Mouse (Mus musculus): Measurements from ENCODE around the gene Fubp1. TPM values are rescaled to one million over a fixed set of nuclear protein-coding genes. Genes with fewer than 3 reads are reported as not detected.

Gene Fubp1
- polyA plus RNA-seq, 1 experiment from 2014 or later, result 300 TPM

GRCm38 (mm10) chr3:152231333-152232100 lies 21.3 kb downstream of the Fubp1 start:
- no peak for DNase-seq
- H3K36me3 ChIP-seq (ENCODE audit: insufficient read depth), result peaks cover 87% of the 10 kb centered on the region
- no peak for TF ChIP-seq CTCF (IDR thresholded peaks at IDR 0.05; ENCODE audit: low read depth)
- no peaks in the 10 kb centered on the region for H3K4me1 ChIP-seq (ENCODE audit: insufficient read depth)
- no peak overlapping the region for H3K4me2 ChIP-seq
- no peak overlapping the region for H3K9ac ChIP-seq
- no peaks in the 10 kb centered on the region for H3K27me3 ChIP-seq (ENCODE audit: insufficient read depth, low read length)
- no peak overlapping the region for H3K4me3 ChIP-seq (ENCODE audit: low read depth, low read length)
- ATAC-seq (ENCODE audit: insufficient read depth), result no peak
- 52% methylated on average over 6 of the region's 6 CpGs for WGBS
- H3K9me3 ChIP-seq (ENCODE audit: low read depth, low read length), result no peaks in the 10 kb centered on the region
- no peak overlapping the region for H3K27ac ChIP-seq (ENCODE audit: low read depth)

DNA sequence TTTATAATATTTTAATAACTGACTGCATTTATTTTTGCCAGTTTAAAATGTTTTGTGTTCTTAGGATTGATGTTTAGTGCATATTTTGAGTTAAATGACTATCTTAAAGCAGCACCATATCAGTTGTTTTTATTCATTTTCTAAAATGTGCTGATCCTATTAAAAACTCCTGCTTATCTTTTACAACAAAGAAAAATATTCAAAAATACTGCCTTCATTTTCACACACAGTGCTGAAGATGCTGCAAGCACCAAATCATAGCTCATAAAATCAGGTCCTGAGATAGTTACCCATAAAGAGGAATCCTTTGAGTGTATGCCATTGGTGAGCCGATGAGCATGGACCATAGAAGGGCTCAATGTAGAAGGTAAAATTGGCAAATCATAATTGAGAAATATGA lies 25.0 kb downstream of the Fubp1 start:
- H3K27me3 ChIP-seq (ENCODE audit: insufficient read depth, low read length), result no peaks in the 10 kb centered on the region
- no peaks in the 10 kb centered on the region for H3K9me3 ChIP-seq (ENCODE audit: low read depth, low read length)
- H3K4me2 ChIP-seq, result no peak overlapping the region
- no peak for DNase-seq
- ATAC-seq (ENCODE audit: insufficient read depth), result no peak
- no peak for TF ChIP-seq CTCF (IDR thresholded peaks at IDR 0.05; ENCODE audit: low read depth)
- WGBS, result 81% methylated on average over 1 of the region's 1 CpGs
- no peak overlapping the region for H3K9ac ChIP-seq
- H3K36me3 ChIP-seq (ENCODE audit: insufficient read depth), result peaks cover 76% of the 10 kb centered on the region
- H3K4me1 ChIP-seq (ENCODE audit: insufficient read depth), result no peaks in the 10 kb centered on the region
- no peak overlapping the region for H3K4me3 ChIP-seq (ENCODE audit: low read depth, low read length)
- H3K27ac ChIP-seq (ENCODE audit: low read depth), result no peak overlapping the region

- Histone ChIP-seq H3K27me3 (ENCODE audit: insufficient read depth, low read length) (no peaks in the 10 kb centered on the region), H3K36me3 (ENCODE audit: insufficient read depth) (peaks cover 70% of the 10 kb centered on the region), H3K9me3 (ENCODE audit: low read depth, low read length) (no peaks in the 10 kb centered on the region), H3K4me2 (no peak overlapping the region), H3K27ac (ENCODE audit: low read depth) (no peak overlapping the region), H3K9ac (no peak overlapping the region), H3K4me3 (ENCODE audit: low read depth, low read length) (no peak overlapping the region), H3K4me1 (ENCODE audit: insufficient read depth) (no peaks in the 10 kb centered on the region)
- TF ChIP-seq CTCF (IDR thresholded peaks at IDR 0.05; ENCODE audit: low read depth), result no peak
- no peak for DNase-seq
- WGBS, result 89% methylated on average over 1 of the region's 1 CpGs
- ATAC-seq (ENCODE audit: insufficient read depth), result no peak
These were observed 25.6 kb downstream of the Fubp1 start for GRCm38 (mm10) chr3:152235805-152236204.

- WGBS, result 51% methylated on average over 2 of the region's 2 CpGs
- H3K4me1 ChIP-seq (ENCODE audit: insufficient read depth), result no peaks in the 10 kb centered on the region
- no peaks in the 10 kb centered on the region for H3K27me3 ChIP-seq (ENCODE audit: insufficient read depth, low read length)
- TF ChIP-seq CTCF (IDR thresholded peaks at IDR 0.05; ENCODE audit: low read depth), result 0 out of 2 replicates have a peak, but pooled peaks have one; percentile 7
- no peak overlapping the region for H3K9ac ChIP-seq
- H3K27ac ChIP-seq (ENCODE audit: low read depth), result no peak overlapping the region
- no peaks in the 10 kb centered on the region for H3K9me3 ChIP-seq (ENCODE audit: low read depth, low read length)
- ATAC-seq (ENCODE audit: insufficient read depth) (peak; percentile 32; the same call in 1 of the 2 replicates), DNase-seq (peak; percentile 70)
- H3K36me3 ChIP-seq (ENCODE audit: insufficient read depth), result peaks cover 66% of the 10 kb centered on the region
- no peak overlapping the region for H3K4me2 ChIP-seq
- no peak overlapping the region for H3K4me3 ChIP-seq (ENCODE audit: low read depth, low read length)
These were observed 28.6 kb downstream of the Fubp1 start for GRCm38 (mm10) chr3:152238836-152239235.

DNA sequence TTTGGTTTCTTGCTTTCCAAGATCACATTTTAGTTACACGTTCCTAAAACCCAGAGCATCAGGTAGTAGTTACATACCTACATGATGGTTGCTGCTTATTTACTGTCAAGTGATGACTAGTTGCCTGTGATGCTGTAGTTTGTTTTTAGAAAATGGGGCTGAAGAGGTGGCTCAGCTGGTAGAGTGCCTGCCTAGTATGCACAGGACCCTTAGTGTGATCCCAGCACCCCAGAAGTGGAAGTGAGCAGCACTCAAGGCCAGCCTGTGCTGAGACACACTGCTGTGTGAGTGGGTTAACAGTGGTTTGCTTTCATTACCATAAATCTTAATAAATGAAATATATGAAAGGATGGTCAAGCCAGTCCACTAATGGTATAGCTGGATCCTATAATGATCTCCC lies 29.4 kb downstream of the Fubp1 start:
- Histone ChIP-seq H3K27ac (ENCODE audit: low read depth) (no peak overlapping the region), H3K4me1 (ENCODE audit: insufficient read depth) (no peaks in the 10 kb centered on the region), H3K9me3 (ENCODE audit: low read depth, low read length) (no peaks in the 10 kb centered on the region), H3K36me3 (ENCODE audit: insufficient read depth) (peaks cover 59% of the 10 kb centered on the region), H3K4me3 (ENCODE audit: low read depth, low read length) (no peak overlapping the region), H3K9ac (no peak overlapping the region), H3K4me2 (no peak overlapping the region), H3K27me3 (ENCODE audit: insufficient read depth, low read length) (no peaks in the 10 kb centered on the region)
- DNase-seq, result no peak
- no peak for TF ChIP-seq CTCF (IDR thresholded peaks at IDR 0.05; ENCODE audit: low read depth)
- 93% methylated on average over 1 of the region's 1 CpGs for WGBS
- peak; percentile 18; the same call in 1 of the 2 replicates for ATAC-seq (ENCODE audit: insufficient read depth)

DNA sequence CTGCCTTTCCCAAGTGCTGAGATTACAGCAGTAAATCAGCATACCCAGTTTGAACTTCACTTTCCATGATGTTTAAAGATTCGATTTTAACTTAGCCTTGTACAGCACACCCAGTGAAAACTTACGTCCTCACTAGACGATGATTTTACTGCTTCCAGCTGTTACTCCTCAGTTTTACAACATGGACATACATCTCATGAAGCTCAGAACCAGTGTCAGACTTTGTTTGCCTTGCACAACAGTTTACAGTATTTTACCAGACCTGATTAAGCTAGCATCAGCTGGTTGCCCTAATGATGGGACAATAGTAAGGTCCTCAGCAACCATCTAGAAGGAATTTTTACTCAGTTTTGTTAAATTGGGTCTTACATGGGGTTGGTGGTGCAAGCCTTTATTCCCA lies 30.9 kb downstream of the Fubp1 start:
- no peak overlapping the region for H3K9ac ChIP-seq
- H3K9me3 ChIP-seq (ENCODE audit: low read depth, low read length), result no peaks in the 10 kb centered on the region
- no peaks in the 10 kb centered on the region for H3K27me3 ChIP-seq (ENCODE audit: insufficient read depth, low read length)
- no peak overlapping the region for H3K4me3 ChIP-seq (ENCODE audit: low read depth, low read length)
- TF ChIP-seq CTCF (IDR thresholded peaks at IDR 0.05; ENCODE audit: low read depth), result no peak
- ATAC-seq (ENCODE audit: insufficient read depth) (no peak), DNase-seq (no peak)
- H3K4me2 ChIP-seq, result no peak overlapping the region
- H3K36me3 ChIP-seq (ENCODE audit: insufficient read depth), result peaks cover 56% of the 10 kb centered on the region
- WGBS, result 65% methylated on average over 3 of the region's 3 CpGs
- no peak overlapping the region for H3K27ac ChIP-seq (ENCODE audit: low read depth)
- no peaks in the 10 kb centered on the region for H3K4me1 ChIP-seq (ENCODE audit: insufficient read depth)

GRCm38 (mm10) chr3:152243304-152243703 lies 33.1 kb downstream of the Fubp1 start:
- Histone ChIP-seq H3K4me3 (ENCODE audit: low read depth, low read length) (no peak overlapping the region), H3K4me2 (no peak overlapping the region), H3K27ac (ENCODE audit: low read depth) (no peak overlapping the region), H3K9ac (no peak overlapping the region), H3K9me3 (ENCODE audit: low read depth, low read length) (no peaks in the 10 kb centered on the region), H3K4me1 (ENCODE audit: insufficient read depth) (no peaks in the 10 kb centered on the region), H3K36me3 (ENCODE audit: insufficient read depth) (peaks cover 51% of the 10 kb centered on the region), H3K27me3 (ENCODE audit: insufficient read depth, low read length) (no peaks in the 10 kb centered on the region)
- WGBS, result 66% methylated on average over 4 of the region's 4 CpGs
- TF ChIP-seq CTCF (IDR thresholded peaks at IDR 0.05; ENCODE audit: low read depth), result no peak
- ATAC-seq (ENCODE audit: insufficient read depth) (no peak), DNase-seq (no peak)

All from lung, embryonic 14.5 days (tissue).